Mouse (Mus musculus) cortical plate, adult 2 months (tissue): ENCODE data around the gene Ttc3. TPM values are rescaled to one million over a fixed set of nuclear protein-coding genes. Genes with fewer than 3 reads are reported as not detected.
"Not testable (repeated sequence)": the region's sequence is repeated elsewhere in the genome, so short reads cannot be mapped to it uniquely, and the experiment has no call there.

Experiments
- H3K27ac ChIP-seq: fragments of 200-500 bp; 2 replicates; pipeline ENCODE4 v1.5.1; 2012; ENCODE audit warnings: low read length, control low read depth, inconsistent platforms; ENCODE audit not compliant: insufficient read depth
- H3K4me1 ChIP-seq: fragments of 200-500 bp; 2 replicates; pipeline ENCODE4 v1.6.1; 2011; ENCODE audit warnings: low read length; ENCODE audit not compliant: control insufficient read depth, insufficient read depth
- H3K4me3 ChIP-seq: fragments of 200-500 bp; 2 replicates; pipeline ENCODE4 v1.5.1; 2011; ENCODE audit warnings: mild to moderate bottlenecking, low read length, control low read depth; ENCODE audit not compliant: insufficient read depth
- CTCF ChIP-seq: fragments of 200-500 bp; IDR thresholded peaks from 2 replicates; pipeline ENCODE4 v1.5.1; 2011; ENCODE audit warnings: mild to moderate bottlenecking, control low read depth, low read length; ENCODE audit not compliant: insufficient read depth; ENCODE audit errors: extremely low read depth
- POLR2A ChIP-seq: fragments of 200-500 bp; IDR thresholded peaks from 2 replicates; pipeline ENCODE4 v1.6.1; 2011; ENCODE audit warnings: mild to moderate bottlenecking, low read length, control low read depth; ENCODE audit not compliant: insufficient read depth; ENCODE audit errors: extremely low read depth
- polyA plus RNA-seq: library from polyadenylated mRNA; depleted of rRNA; stranded (reverse); fragments of >200 nt; gene quantifications from 2 replicates; pipeline ENCODE4 v1.2.3, GENCODE M21; 2012; rRNA removed

Gene Ttc3
- 327 and 328 TPM in 2 replicates for polyA plus RNA-seq

DNA sequence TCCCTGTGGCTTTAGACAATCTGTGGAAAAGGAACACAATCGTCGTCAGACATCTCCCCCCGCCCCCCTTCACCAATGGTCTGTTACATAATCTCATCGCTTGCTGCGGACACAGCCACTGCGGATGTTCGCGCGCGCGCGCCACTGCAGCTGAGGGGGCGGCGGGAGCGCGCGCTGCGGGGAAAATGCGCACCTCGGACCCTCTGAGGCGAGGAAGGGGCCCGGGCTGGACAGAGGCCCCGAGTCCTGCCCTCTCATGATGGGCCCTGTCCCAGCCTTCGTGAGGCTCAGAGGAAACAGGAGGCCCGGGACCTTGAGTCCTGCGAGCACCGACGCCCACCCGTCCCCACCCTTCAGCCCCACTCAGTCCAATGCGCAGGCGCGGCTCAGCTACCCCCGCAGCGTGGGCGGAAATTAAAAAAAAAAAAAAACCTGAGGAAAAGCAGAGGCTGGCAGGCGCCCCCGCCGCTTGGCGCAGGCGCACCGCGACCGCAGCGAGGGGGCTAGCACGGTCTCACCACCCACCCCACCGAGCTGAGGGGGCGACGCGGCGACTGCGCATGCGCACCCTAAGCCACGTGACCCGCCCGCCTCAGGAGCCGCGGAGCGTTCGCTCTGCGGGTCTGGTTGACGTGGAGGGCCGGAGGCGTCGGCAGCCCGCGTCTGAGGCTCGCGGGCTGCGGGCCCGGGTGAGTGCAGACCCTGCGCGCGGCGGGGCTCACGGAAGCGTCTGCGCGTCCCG lies at the start of gene Ttc3:
Gene Ttc3 (plus strand): TSS at position 446 of the 742 bp plus-strand sequence.
- H3K4me1 ChIP-seq = peaks cover 8% of the 10 kb centered on the region; the same call in 1 of the 2 replicates
- H3K27ac ChIP-seq = peak within 1 kb of the TSS; percentile 100
- TF ChIP-seq CTCF = no peak
- peak; percentile 75 for TF ChIP-seq POLR2A
- peak within 1 kb of the TSS; percentile 98 for H3K4me3 ChIP-seq

DNA sequence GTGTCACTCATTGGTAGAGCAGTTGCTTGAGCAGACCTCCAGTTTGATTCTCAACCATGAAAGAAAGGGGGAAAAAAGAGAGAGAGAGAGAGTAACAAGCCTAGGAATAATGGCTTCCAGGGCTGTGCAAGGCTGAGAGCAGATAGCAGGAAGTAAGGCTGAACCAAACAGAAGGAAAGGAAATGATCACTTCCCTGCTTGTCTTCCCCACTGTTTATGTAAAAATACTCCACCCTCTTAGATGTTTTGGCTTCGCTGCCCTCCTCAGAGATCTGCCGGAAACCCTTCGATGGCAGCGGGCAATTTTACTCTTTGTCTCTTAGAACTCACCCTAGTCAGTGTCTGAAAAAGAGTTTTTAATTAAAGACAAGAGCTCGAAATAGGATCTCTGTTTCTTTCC lies 46.7 kb upstream of the Ttc3 start:
- Histone ChIP-seq H3K27ac (no peak overlapping the region), H3K4me3 (no peak overlapping the region), H3K4me1 (no peaks in the 10 kb centered on the region)
- TF ChIP-seq POLR2A = no peak
- no peak for TF ChIP-seq CTCF

DNA sequence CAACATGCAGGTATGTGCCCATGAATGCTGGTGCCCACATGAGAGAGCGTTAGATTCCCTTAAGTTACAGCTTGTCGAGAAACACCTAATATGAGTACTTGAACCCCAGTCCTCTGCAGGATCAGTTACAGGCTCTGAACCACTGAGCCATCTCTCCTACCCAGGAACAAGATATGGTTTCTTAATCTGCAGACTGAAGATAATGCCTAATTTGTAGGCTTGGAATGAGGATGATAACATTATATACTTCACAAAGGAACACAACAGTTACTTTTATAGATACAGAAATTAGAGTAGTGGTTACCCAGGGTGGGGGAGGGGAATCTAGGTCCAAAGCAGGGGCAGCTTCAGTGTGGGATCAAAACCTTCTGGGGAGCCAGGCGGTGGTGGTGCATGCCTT lies 44.4 kb upstream of the Ttc3 start:
- no peak for TF ChIP-seq CTCF
- no peak for TF ChIP-seq POLR2A
- H3K4me1 ChIP-seq = no peaks in the 10 kb centered on the region
- no peak overlapping the region for H3K27ac ChIP-seq
- H3K4me3 ChIP-seq = no peak overlapping the region

DNA sequence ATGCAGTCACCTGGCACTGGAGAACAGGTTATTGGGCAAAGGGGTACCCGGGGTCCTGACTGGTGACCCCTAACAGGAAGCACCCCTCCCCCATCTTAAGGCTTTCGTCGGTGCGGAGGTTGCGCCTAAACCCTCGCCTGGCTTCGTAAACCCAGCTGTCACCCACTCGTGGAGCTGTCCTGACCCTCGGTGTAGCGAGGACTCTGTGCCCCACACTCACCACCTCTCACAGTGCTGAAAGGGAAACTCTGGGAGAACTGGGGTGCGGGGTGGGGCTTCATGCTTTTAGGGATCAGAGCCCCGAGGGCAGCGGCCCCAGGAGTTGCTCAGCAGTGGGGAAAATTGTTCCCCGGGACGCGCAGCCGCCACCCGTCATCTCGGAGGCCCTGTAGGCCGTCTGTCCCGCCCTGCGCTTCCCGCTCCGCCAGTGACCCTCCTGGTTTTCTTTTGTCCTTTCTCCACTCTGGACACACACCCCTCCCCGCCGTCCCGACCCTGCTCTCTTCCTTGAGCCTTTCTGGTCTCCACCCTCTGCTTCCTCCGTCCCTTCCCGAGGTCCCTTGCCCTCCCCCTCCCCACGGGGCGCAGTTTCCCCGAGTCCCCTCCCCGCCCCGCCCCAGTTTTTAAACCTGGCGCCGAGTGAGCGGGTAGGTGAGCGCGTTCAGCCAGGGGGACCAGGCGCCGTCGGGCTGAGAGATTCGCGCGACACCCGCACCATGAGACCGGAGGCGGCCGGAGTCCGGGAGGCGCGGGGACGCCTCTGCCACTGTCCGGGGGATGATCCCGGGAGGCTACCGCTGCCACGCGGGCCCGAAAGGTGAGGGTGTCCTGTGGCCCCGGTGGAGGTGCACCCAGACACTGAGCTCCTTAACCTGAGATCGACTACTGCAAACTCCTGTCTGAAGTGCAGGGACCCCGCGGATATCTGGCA lies 42.4 kb upstream of the Ttc3 start, which contains the start of gene Ripply3:
Gene Ripply3 (plus strand): TSS at position 640 of the 931 bp plus-strand sequence.
- Histone ChIP-seq H3K27ac (no peak within 1 kb of the TSS), H3K4me3 (peak within 1 kb of the TSS; percentile 30; the same call in 1 of the 2 replicates), H3K4me1 (no peaks in the 10 kb centered on the region)
- TF ChIP-seq CTCF (no peak), POLR2A (no peak)

DNA sequence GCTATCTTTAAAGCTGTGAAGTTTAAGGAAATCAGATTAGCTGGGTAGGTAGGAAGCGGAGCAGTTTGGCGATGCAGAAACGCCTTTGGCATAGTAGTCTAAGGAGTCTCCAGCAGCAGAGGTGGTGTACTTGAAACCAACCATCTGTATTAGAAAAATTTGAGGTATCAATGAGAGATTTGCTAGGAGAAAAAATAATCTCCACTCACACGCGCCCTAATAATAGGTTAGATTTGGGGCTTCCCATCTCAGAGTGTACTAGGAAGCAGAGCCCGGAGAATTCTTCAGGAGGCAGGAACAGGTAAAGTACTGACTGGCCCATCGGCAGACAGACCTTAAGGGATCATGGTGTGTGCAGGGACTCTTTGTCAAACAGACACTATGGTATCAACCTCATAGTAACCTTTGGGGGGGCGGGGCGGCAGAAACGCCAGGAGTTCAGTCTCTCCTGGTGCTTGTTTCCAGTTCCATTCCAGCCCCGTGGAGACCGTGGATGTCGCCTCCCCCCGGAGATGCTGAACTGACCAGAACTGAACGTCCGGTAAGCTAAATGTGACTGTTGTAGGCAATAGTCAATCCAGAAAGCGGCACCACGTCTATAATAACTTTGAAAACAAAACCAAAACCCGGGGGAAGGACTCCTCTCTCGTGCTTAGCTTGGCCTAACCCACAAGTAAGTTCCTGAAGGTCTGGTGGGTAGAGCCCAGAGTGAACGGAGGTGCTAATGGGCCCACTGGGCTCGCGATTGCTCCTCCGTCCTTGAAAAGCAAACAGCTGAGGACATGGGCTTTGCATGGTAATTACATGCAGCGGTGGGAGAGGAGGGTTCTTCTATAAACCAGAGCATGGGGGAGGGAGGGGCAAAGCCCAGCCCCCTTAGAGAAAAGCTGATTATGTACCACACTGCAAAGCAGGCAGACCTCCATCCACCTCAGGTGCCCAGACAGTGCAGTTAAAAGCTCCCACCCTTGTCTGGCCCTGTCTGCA lies 41.2 kb upstream of the Ttc3 start:
- TF ChIP-seq POLR2A (no peak), CTCF (no peak)
- Histone ChIP-seq H3K4me1 (no peaks in the 10 kb centered on the region), H3K4me3 (peak overlapping the region; percentile 30; the same call in 1 of the 2 replicates), H3K27ac (no peak overlapping the region)

DNA sequence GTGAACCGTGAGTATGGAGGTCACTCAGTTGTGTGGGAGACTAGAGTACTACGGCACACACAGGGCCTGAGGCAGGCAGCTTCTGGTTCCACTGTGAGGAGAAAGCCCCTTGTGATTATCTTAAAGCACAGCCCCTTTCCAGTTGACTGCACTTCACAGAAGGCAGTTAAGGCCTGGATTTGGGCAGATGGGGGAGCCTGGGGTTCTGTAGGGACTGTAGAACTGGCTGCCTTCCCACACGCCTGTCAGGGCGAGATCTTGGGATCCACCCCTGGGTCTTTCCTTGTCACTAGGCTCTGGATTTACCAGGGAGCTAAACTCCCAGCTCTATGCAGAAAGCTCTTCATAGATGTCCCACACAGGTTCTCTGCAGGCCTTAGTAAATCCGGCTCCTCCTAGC lies 40.0 kb upstream of the Ttc3 start:
- Histone ChIP-seq H3K4me1 (no peaks in the 10 kb centered on the region), H3K4me3 (no peak overlapping the region), H3K27ac (no peak overlapping the region)
- TF ChIP-seq CTCF (no peak), POLR2A (no peak)

DNA sequence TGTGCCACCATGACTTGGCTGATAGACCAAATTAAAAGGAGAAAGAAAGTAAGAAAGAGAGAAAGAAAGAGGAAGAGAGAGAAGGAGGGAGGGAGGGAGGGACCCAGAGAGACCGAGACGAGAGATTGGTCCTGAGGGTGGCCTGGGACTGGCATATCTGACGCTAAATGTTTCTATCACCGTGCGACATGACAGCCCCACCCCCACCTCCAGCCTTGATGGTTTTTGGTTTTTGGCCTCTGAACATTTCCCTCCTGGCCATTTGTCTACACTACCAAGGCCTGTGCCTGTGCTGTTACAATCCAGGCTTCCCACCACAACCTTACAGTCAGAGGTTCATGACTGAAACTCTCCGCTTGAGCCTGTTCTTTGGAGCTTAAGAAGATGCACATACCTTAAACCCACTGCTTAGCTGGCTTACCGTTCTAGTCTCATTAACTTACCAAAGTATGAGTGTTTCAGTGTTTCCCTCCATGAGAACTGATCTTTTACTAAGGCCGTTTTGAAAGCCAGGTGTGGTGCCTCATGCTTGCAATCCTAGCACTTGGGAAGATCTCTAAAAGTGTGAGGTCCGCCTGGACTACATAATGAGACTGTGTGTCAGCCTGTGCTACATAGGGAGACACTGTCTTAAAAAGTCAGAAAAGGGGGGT lies 39.1 kb upstream of the Ttc3 start:
- Histone ChIP-seq H3K4me3 (no peak overlapping the region), H3K4me1 (no peaks in the 10 kb centered on the region), H3K27ac (no peak overlapping the region)
- TF ChIP-seq CTCF (no peak), POLR2A (no peak)

DNA sequence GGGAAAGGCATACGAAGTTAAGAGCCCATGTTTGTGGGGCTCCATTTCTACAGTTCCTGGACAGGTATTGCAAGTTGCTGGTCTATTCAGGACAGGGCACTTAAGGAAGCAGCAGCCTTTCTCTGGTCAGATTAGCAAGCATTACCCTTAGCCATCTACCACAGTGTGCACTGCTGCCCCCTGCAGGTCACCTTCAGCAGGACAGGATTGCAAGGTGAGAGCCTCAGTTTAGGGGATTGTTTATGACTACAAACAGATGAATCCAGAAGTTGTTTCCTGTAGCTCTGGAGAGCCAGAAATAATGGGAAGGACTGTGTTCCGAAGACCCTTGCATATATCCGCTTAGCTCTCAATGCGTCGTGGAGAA lies 38.5 kb upstream of the Ttc3 start:
- Histone ChIP-seq H3K4me3 (no peak overlapping the region), H3K27ac (no peak overlapping the region), H3K4me1 (no peaks in the 10 kb centered on the region)
- TF ChIP-seq CTCF (peak; percentile 85), POLR2A (no peak)

DNA sequence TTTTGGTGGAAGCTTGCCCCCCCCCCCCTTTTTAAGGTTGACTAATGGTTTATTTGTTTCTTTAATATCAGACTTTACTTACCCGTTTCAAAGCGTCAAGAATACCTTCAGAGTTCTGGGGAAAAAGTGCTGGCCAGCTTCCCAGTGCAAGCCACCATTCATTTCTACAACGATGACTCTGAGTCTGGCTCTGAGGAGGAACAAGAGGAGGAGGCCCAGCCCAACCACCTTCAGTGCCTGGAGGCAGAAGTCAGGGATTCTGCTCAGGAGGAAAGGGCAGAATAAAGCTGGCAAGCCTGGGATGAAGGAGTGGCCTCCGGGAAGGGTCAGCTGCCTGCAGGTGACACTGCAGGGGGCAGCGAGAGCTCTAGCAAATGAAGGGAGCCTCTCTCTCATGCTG lies 34.8 kb upstream of the Ttc3 start:
- TF ChIP-seq POLR2A = no peak
- no peak for TF ChIP-seq CTCF
- Histone ChIP-seq H3K4me1 (no peaks in the 10 kb centered on the region), H3K27ac (no peak overlapping the region), H3K4me3 (no peak overlapping the region)

DNA sequence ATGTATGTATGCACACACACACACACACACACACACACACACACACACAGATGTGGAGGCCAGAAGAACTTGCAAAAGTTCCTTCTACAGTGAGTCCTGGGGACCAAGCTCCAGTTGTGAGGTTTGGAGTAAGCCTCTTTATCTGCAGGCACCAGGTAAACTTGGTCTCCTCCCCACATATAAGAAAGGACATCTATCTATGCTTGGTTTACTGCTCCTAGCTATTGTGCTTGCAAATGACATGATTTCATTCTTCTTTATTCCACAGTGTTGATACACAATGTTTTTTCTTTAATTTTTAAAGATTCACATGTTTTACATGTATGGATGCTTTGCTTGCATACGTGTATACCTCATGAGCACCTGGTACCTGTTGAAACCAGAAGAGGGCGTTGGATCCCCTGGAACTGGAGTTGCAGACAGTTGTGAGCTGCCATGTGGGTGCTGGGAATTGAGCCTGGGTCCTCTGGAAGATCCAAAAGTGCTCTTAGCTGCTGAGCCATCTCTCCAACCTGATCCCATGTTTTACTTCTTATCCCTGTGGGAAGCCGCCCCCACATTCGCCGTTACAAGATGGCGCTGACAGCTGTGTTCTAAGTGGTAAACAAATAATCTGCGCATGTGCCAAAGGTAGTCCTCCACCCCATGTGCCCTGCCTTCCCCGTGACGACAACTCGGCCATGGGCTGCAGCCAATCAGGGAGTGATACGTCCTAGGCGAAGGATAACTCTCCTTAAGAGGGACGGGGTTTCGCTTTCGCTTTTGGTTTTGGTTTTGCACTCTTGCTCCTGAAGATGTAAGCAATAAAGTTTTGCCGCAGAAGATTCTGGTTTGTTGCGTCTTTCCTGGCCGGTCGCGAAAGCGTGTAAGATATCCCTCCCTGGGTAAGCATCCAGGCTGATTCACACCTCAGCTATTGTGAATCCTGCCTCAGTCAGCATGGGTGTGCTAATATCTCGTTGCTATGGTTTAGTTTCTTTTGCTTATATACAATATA lies 31.0 kb upstream of the Ttc3 start:
- H3K4me1 ChIP-seq, H3K4me3 ChIP-seq, H3K27ac ChIP-seq: not testable (repeated sequence)
